In genomic region chr11:120672687-120673593, GRCm38 (mm10) we compare ENCODE assay signal across 8 mouse cellular contexts. TPM values are rescaled to one million over a fixed set of nuclear protein-coding genes. Genes with fewer than 3 reads are reported as not detected.
A peak's percentile ranks its signal among the peaks of the same experiment; 100 is the strongest.
DNase-seq lines count a peak whose midpoint lies in the region; ATAC-seq and TF ChIP-seq lines count a peak whose summit lies in the region.

Gene Aspscr1, plus strand, starts transcription at chr11:120672973.

- peak; percentile 40 for TF ChIP-seq POLR2A in ES-Bruce4 (IDR thresholded peaks at IDR 0.05; ENCODE audit: insufficient read depth, low read length)

- H3K4me3 ChIP-seq in ES-Bruce4 (ENCODE audit: low read depth, low read length) = peak within 1 kb of the TSS; percentile 83
- H3K4me3 ChIP-seq in forebrain, embryonic 14.5 days (ENCODE audit: low read depth, low read length) = peak within 1 kb of the TSS; percentile 70
- H3K4me3 ChIP-seq in neural tube, embryonic 15.5 days (replicated peaks) = peak within 1 kb of the TSS; percentile 83

- peak within 1 kb of the TSS; percentile 78 for H3K9ac ChIP-seq in ES-Bruce4 (ENCODE audit: low read depth, poor library complexity, severe bottlenecking)
- H3K9ac ChIP-seq in forebrain, embryonic 14.5 days (ENCODE audit: low read length) = peak within 1 kb of the TSS; percentile 68
- peak within 1 kb of the TSS; percentile 88 for H3K9ac ChIP-seq in neural tube, embryonic 15.5 days (replicated peaks)

- peak within 1 kb of the TSS; percentile 91 for H3K4me2 ChIP-seq in forebrain, embryonic 14.5 days (ENCODE audit: low read length)
- peak within 1 kb of the TSS; percentile 79 for H3K4me2 ChIP-seq in neural tube, embryonic 15.5 days

- no peaks in the 10 kb centered on the region for H3K36me3 ChIP-seq in ES-Bruce4 (ENCODE audit: control insufficient read depth, insufficient read depth, low read length, poor library complexity, severe bottlenecking)
- H3K36me3 ChIP-seq in forebrain, embryonic 14.5 days (ENCODE audit: control insufficient read depth, insufficient read depth, low read length) = peaks cover 12% of the 10 kb centered on the region
- H3K36me3 ChIP-seq in neural tube, embryonic 15.5 days = peaks cover 13% of the 10 kb centered on the region

- H3K27ac ChIP-seq in ES-Bruce4 (ENCODE audit: insufficient read depth, low read length) = peak within 1 kb of the TSS; percentile 59
- peak within 1 kb of the TSS; percentile 82 for H3K27ac ChIP-seq in forebrain, embryonic 14.5 days (ENCODE audit: low read depth, low read length)
- H3K27ac ChIP-seq in neural tube, embryonic 15.5 days (replicated peaks) = peak within 1 kb of the TSS; percentile 96

- H3K4me1 ChIP-seq in ES-Bruce4 (ENCODE audit: control insufficient read depth, insufficient read depth, low read length) = no peaks in the 10 kb centered on the region
- peaks cover 8% of the 10 kb centered on the region; the same call in 1 of the 2 replicates for H3K4me1 ChIP-seq in forebrain, embryonic 14.5 days (ENCODE audit: control insufficient read depth, insufficient read depth, low read length)
- H3K4me1 ChIP-seq in neural tube, embryonic 15.5 days = peaks cover 25% of the 10 kb centered on the region

- peak; percentile 95 for ATAC-seq in cerebellum, adult (ENCODE audit: insufficient number of reproducible peaks, low FRiP score, low TSS enrichment)
- ATAC-seq in forebrain, embryonic 14.5 days = peak; percentile 98
- peak; percentile 98 for ATAC-seq in neural tube, embryonic 15.5 days (ENCODE audit: low FRiP score)

- DNase-seq in forebrain, embryonic 14.5 days (ENCODE audit: low spot score) = peak; percentile 97
- peak; percentile 96 to 97 for DNase-seq in heart, postnatal 14 days
- peak; percentile 93 for DNase-seq in layer of hippocampus, adult 11-12 months (ENCODE audit: low spot score)
- peak; percentile 95 to 96 for DNase-seq in lung, adult 18-20 months
- peak; percentile 95 for DNase-seq in testis, postnatal 14 days (ENCODE audit: low spot score)

- H3K27me3 ChIP-seq in ES-Bruce4 (ENCODE audit: control insufficient read depth, insufficient read depth, low read length, poor library complexity, severe bottlenecking) = no peaks in the 10 kb centered on the region
- H3K27me3 ChIP-seq in forebrain, embryonic 14.5 days (replicated peaks; ENCODE audit: control insufficient read depth, insufficient read depth, low read length) = no peaks in the 10 kb centered on the region
- H3K27me3 ChIP-seq in neural tube, embryonic 15.5 days (replicated peaks) = no peaks in the 10 kb centered on the region

- no peak for TF ChIP-seq CTCF in ES-Bruce4 (IDR thresholded peaks at IDR 0.05; ENCODE audit: low read depth, low read length)

- H3K9me3 ChIP-seq in ES-Bruce4 (replicated peaks; ENCODE audit: control insufficient read depth, insufficient read depth, low read length, poor library complexity, severe bottlenecking) = no peaks in the 10 kb centered on the region
- H3K9me3 ChIP-seq in forebrain, embryonic 14.5 days (replicated peaks; ENCODE audit: control insufficient read depth, low read length) = no peaks in the 10 kb centered on the region
- H3K9me3 ChIP-seq in neural tube, embryonic 15.5 days (replicated peaks) = no peaks in the 10 kb centered on the region

- WGBS in forebrain, embryonic 14.5 days = 1% methylated on average over 81 of the region's 83 CpGs
- 1% methylated on average over 83 of the region's 83 CpGs for WGBS in neural tube, embryonic 15.5 days

- TF ChIP-seq EP300 in ES-Bruce4 (IDR thresholded peaks at IDR 0.05; ENCODE audit: insufficient read depth, low read depth, low read length) = no peak

- intact Hi-C loops in heart, postnatal 14 days (cut with DNase I) = no loop called here

RNA-seq across cellular contexts. Expression of gene Aspscr1, which starts in this region (rescaled TPM):
- 46.5 and 50.8 TPM in 2 replicates for polyA plus RNA-seq in ES-Bruce4 (2011; ENCODE audit: insufficient read depth, insufficient read length, low read depth, missing spikeins)
- 129 TPM in 2 replicates for polyA plus RNA-seq in forebrain, embryonic 14.5 days (2014; fragmentation: Nextera tagmentation; extraction: Ambion mirVana)
- 10 to 100 TPM; 35.0 to 37.9 TPM for total RNA-seq in heart, postnatal 14 days (2021)
- polyA plus RNA-seq in neural tube, embryonic 15.5 days (2015; fragmentation: Nextera tagmentation; extraction: Ambion mirVana) = 144 and 148 TPM in 2 replicates

Comparison
In these comparisons a context has a peak if more than half of its experiments do, and no peak if none do; other contexts are left out.
1. Peak in every context shown above with its lines: DNase-seq, ATAC-seq, H3K4me3 ChIP-seq and H3K27ac ChIP-seq.